Mouse (Mus musculus): ENCODE measurements at regions not wholly inside any gene's neighbourhood (a gene's known extent, or its start where the extent isn't known, plus 50 kb on each side); places are given as distances from the start of the nearest gene placed in this dataset.

DNA sequence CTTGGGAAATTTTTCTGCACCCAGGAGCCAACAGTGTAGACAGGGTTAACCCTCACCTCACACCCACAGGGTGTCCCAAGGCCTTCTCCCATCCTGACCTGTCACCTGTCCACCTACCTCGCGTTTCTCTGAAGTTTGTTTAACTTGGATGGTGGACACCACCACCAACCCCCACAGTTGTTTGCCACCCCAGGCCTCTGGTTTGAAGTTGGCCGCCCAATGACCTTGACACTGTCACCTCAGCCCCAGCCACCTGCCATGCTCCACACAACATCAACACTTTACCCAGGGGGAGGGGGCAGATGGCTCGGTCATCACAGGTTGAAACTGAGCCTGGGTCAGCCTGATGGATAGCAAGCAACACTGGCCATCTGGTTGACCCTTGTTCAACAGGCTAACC is 332.7 kb upstream of the Tbx3 start:
- H3K4me3 ChIP-seq: no peak overlapping the region
- TF ChIP-seq REST (IDR thresholded peaks at IDR 0.05; ENCODE audit: insufficient read depth, insufficient read length): no peak
- TF ChIP-seq MYOD1 (IDR thresholded peaks at IDR 0.05; ENCODE audit: control insufficient read depth in 1 of 3, insufficient read length in 2 of 3, low read depth in 2 of 3): no peak
- no peak for TF ChIP-seq POLR2A (IDR thresholded peaks at IDR 0.05; ENCODE audit: insufficient read length, low read depth)
- TF ChIP-seq POLR2AphosphoS2 (IDR thresholded peaks at IDR 0.05; ENCODE audit: insufficient read length, low read depth): no peak
- TF ChIP-seq SRF (IDR thresholded peaks at IDR 0.05; ENCODE audit: control insufficient read depth, insufficient read length, low read depth): no peak
- no peak for TF ChIP-seq MYOG (IDR thresholded peaks at IDR 0.05; ENCODE audit: control insufficient read depth in 1 of 3, insufficient read depth in 1 of 3, insufficient read length in 2 of 3, low read depth in 2 of 3)
- TF ChIP-seq TCF3 (IDR thresholded peaks at IDR 0.05; ENCODE audit: insufficient read length, low read depth): no peak
- TF ChIP-seq E2F4 (IDR thresholded peaks at IDR 0.05; ENCODE audit: insufficient read depth): no peak
- no peak for TF ChIP-seq TCF12 (IDR thresholded peaks at IDR 0.05; ENCODE audit: insufficient read depth, poor library complexity, severe bottlenecking)
- no peak for TF ChIP-seq USF1 (IDR thresholded peaks at IDR 0.05; ENCODE audit: low read depth)
- no peak for TF ChIP-seq CEBPB (IDR thresholded peaks at IDR 0.05; ENCODE audit: insufficient read depth, poor library complexity, severe bottlenecking)
- no peak for TF ChIP-seq MAX (IDR thresholded peaks at IDR 0.05; ENCODE audit: low read depth)
- no peak overlapping the region for H3K4me2 ChIP-seq (ENCODE audit: low read depth)
- no peaks in the 10 kb centered on the region for H3K36me3 ChIP-seq (ENCODE audit: control insufficient read depth, insufficient read depth)
- no peak overlapping the region for H3ac ChIP-seq (ENCODE audit: control insufficient read depth, insufficient read length)
- no peaks in the 10 kb centered on the region for H3K79me2 ChIP-seq (ENCODE audit: control insufficient read depth, insufficient read depth)
- H3K27me3 ChIP-seq (ENCODE audit: control insufficient read depth, insufficient read depth, insufficient read length): no peaks in the 10 kb centered on the region

- Histone ChIP-seq H3ac (ENCODE audit: control insufficient read depth, insufficient read length) (no peak overlapping the region), H3K36me3 (ENCODE audit: control insufficient read depth, insufficient read depth) (no peaks in the 10 kb centered on the region), H3K79me2 (ENCODE audit: control insufficient read depth, insufficient read depth) (no peaks in the 10 kb centered on the region), H3K27me3 (ENCODE audit: control insufficient read depth, insufficient read depth, insufficient read length) (no peaks in the 10 kb centered on the region), H3K4me3 (no peak overlapping the region), H3K4me2 (ENCODE audit: low read depth) (no peak overlapping the region)
- TF ChIP-seq CEBPB (IDR thresholded peaks at IDR 0.05; ENCODE audit: insufficient read depth, poor library complexity, severe bottlenecking): no peak
- TF ChIP-seq POLR2A (IDR thresholded peaks at IDR 0.05; ENCODE audit: insufficient read length, low read depth): no peak
- no peak for TF ChIP-seq MAX (IDR thresholded peaks at IDR 0.05; ENCODE audit: low read depth)
- TF ChIP-seq POLR2AphosphoS2 (IDR thresholded peaks at IDR 0.05; ENCODE audit: insufficient read length, low read depth): no peak
- no peak for TF ChIP-seq TCF3 (IDR thresholded peaks at IDR 0.05; ENCODE audit: insufficient read length, low read depth)
- no peak for TF ChIP-seq TCF12 (IDR thresholded peaks at IDR 0.05; ENCODE audit: insufficient read depth, poor library complexity, severe bottlenecking)
- TF ChIP-seq REST (IDR thresholded peaks at IDR 0.05; ENCODE audit: insufficient read depth, insufficient read length): no peak
- TF ChIP-seq MYOG (IDR thresholded peaks at IDR 0.05; ENCODE audit: control insufficient read depth in 1 of 3, insufficient read depth in 1 of 3, insufficient read length in 2 of 3, low read depth in 2 of 3): no peak
- no peak for TF ChIP-seq USF1 (IDR thresholded peaks at IDR 0.05; ENCODE audit: low read depth)
Measured at GRCm38 (mm10) chr5:119338711-119339110, 331.8 kb upstream of the Tbx3 start.

DNA sequence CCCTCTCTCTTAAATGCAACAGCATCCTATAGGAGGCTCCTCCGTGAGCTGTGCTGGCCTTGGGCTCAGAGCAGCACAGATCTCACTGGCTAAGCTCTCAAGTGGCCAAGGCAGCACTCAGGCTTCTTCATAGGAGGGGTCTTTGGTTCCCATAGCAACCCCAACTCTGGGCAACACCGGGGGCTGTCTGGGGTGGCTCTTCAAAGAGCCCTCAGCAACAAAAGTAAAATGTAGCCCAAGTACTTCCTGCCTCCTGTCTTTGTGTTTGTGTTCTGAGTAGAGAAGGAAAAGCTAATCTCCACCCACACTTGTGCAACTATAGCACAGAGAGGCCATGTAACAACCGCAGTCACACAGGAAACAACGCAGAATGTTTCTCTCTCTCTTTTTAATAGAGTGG is 322.2 kb upstream of the Tbx3 start:
- no peaks in the 10 kb centered on the region for H3K79me2 ChIP-seq (ENCODE audit: control insufficient read depth, insufficient read depth)
- no peak overlapping the region for H3K4me3 ChIP-seq
- no peak overlapping the region for H3ac ChIP-seq (ENCODE audit: control insufficient read depth, insufficient read length)
- TF ChIP-seq MAX (IDR thresholded peaks at IDR 0.05; ENCODE audit: low read depth) (no peak), USF1 (IDR thresholded peaks at IDR 0.05; ENCODE audit: low read depth) (no peak), POLR2A (IDR thresholded peaks at IDR 0.05; ENCODE audit: insufficient read length, low read depth) (no peak), REST (IDR thresholded peaks at IDR 0.05; ENCODE audit: insufficient read depth, insufficient read length) (no peak), TCF3 (IDR thresholded peaks at IDR 0.05; ENCODE audit: insufficient read length, low read depth) (no peak), CEBPB (IDR thresholded peaks at IDR 0.05; ENCODE audit: insufficient read depth, poor library complexity, severe bottlenecking) (no peak)
- no peaks in the 10 kb centered on the region for H3K36me3 ChIP-seq (ENCODE audit: control insufficient read depth, insufficient read depth)
- no peak overlapping the region for H3K4me2 ChIP-seq (ENCODE audit: low read depth)
- no peaks in the 10 kb centered on the region for H3K27me3 ChIP-seq (ENCODE audit: control insufficient read depth, insufficient read depth, insufficient read length)

DNA sequence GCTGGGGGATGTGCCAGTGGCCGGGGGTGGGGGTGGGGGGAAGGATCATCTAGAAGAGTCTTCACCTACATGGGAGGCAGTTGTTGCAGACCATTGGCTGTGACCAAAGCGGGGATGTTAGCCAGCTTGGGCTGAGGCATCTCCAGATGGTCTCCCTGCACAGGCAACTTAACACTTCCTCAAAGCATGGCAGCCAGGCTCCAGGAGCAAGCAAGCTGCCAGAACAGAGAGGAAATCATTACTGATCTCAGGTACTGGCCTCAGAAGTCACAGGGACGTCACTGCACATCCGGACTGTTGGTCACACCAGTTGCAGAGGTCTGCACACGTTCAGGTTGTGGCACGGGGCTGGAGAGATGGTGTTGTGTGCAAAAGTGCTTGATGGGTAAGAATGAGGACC is 321.1 kb upstream of the Tbx3 start:
- Histone ChIP-seq H3K4me3 (no peak overlapping the region), H3ac (ENCODE audit: control insufficient read depth, insufficient read length) (no peak overlapping the region), H3K27me3 (ENCODE audit: control insufficient read depth, insufficient read depth, insufficient read length) (no peaks in the 10 kb centered on the region), H3K36me3 (ENCODE audit: control insufficient read depth, insufficient read depth) (no peaks in the 10 kb centered on the region), H3K4me2 (ENCODE audit: low read depth) (no peak overlapping the region), H3K79me2 (ENCODE audit: control insufficient read depth, insufficient read depth) (no peaks in the 10 kb centered on the region)
- no peak for TF ChIP-seq TCF12 (IDR thresholded peaks at IDR 0.05; ENCODE audit: insufficient read depth, poor library complexity, severe bottlenecking)
- no peak for TF ChIP-seq USF1 (IDR thresholded peaks at IDR 0.05; ENCODE audit: low read depth)
- no peak for TF ChIP-seq MAX (IDR thresholded peaks at IDR 0.05; ENCODE audit: low read depth)
- no peak for TF ChIP-seq TCF3 (IDR thresholded peaks at IDR 0.05; ENCODE audit: insufficient read length, low read depth)
- TF ChIP-seq REST (IDR thresholded peaks at IDR 0.05; ENCODE audit: insufficient read depth, insufficient read length): no peak
- no peak for TF ChIP-seq POLR2AphosphoS2 (IDR thresholded peaks at IDR 0.05; ENCODE audit: insufficient read length, low read depth)
- no peak for TF ChIP-seq MYOG (IDR thresholded peaks at IDR 0.05; ENCODE audit: control insufficient read depth in 1 of 3, insufficient read depth in 1 of 3, insufficient read length in 2 of 3, low read depth in 2 of 3)
- no peak for TF ChIP-seq POLR2A (IDR thresholded peaks at IDR 0.05; ENCODE audit: insufficient read length, low read depth)
- TF ChIP-seq MYOD1 (IDR thresholded peaks at IDR 0.05; ENCODE audit: control insufficient read depth in 1 of 3, insufficient read length in 2 of 3, low read depth in 2 of 3): no peak
- TF ChIP-seq SRF (IDR thresholded peaks at IDR 0.05; ENCODE audit: control insufficient read depth, insufficient read length, low read depth): no peak
- TF ChIP-seq E2F4 (IDR thresholded peaks at IDR 0.05; ENCODE audit: insufficient read depth): no peak
- no peak for TF ChIP-seq CEBPB (IDR thresholded peaks at IDR 0.05; ENCODE audit: insufficient read depth, poor library complexity, severe bottlenecking)

DNA sequence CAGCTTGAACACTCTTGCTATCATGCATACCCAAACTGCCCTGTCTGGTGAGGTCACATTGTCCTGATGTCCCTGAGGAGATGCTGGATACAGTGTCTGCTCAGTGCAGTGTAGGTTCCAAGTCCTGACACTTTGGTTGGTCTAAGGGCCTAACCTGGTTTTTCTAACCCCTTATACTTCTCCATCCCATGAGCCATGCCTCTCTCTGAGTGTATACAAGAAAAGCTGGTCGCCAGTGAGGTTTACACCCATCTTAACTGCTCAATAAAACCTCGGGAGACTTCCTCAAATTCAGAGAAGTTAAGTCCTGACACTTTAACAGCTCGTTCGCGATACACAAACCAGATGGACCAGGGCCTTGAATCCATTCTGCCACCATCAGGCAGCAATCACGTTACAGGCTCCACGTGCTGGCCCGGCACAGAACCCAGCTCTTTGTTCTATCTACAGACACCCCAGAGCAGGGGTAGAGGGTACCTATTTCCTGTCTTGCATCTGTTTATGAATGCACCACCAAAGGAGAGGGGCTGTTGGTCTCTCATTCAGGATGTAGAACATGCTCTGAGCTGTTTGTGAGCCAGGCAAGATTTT is 320.0 kb upstream of the Tbx3 start:
- Histone ChIP-seq H3K79me2 (ENCODE audit: control insufficient read depth, insufficient read depth) (no peaks in the 10 kb centered on the region), H3K36me3 (ENCODE audit: control insufficient read depth, insufficient read depth) (no peaks in the 10 kb centered on the region), H3K27me3 (ENCODE audit: control insufficient read depth, insufficient read depth, insufficient read length) (no peaks in the 10 kb centered on the region), H3ac (ENCODE audit: control insufficient read depth, insufficient read length) (no peak overlapping the region), H3K4me2 (ENCODE audit: low read depth) (no peak overlapping the region), H3K4me3 (no peak overlapping the region)
- TF ChIP-seq CEBPB (IDR thresholded peaks at IDR 0.05; ENCODE audit: insufficient read depth, poor library complexity, severe bottlenecking) (no peak), TCF12 (IDR thresholded peaks at IDR 0.05; ENCODE audit: insufficient read depth, poor library complexity, severe bottlenecking) (no peak), REST (IDR thresholded peaks at IDR 0.05; ENCODE audit: insufficient read depth, insufficient read length) (no peak), TCF3 (IDR thresholded peaks at IDR 0.05; ENCODE audit: insufficient read length, low read depth) (no peak), SRF (IDR thresholded peaks at IDR 0.05; ENCODE audit: control insufficient read depth, insufficient read length, low read depth) (no peak), E2F4 (IDR thresholded peaks at IDR 0.05; ENCODE audit: insufficient read depth) (no peak), MYOG (IDR thresholded peaks at IDR 0.05; ENCODE audit: control insufficient read depth in 1 of 3, insufficient read depth in 1 of 3, insufficient read length in 2 of 3, low read depth in 2 of 3) (no peak), MYOD1 (IDR thresholded peaks at IDR 0.05; ENCODE audit: control insufficient read depth in 1 of 3, insufficient read length in 2 of 3, low read depth in 2 of 3) (no peak), POLR2AphosphoS2 (IDR thresholded peaks at IDR 0.05; ENCODE audit: insufficient read length, low read depth) (no peak), USF1 (IDR thresholded peaks at IDR 0.05; ENCODE audit: low read depth) (no peak), POLR2A (IDR thresholded peaks at IDR 0.05; ENCODE audit: insufficient read length, low read depth) (no peak), MAX (IDR thresholded peaks at IDR 0.05; ENCODE audit: low read depth) (no peak)
